Mouse (Mus musculus): Measurements from ENCODE around the gene Eid3. TPM values are rescaled to one million over a fixed set of nuclear protein-coding genes. Genes with fewer than 3 reads are reported as not detected.

Eid3 gene
- total RNA-seq, 4 experiments from 2014 or later = 0.40 to 1.9 (median 0.58) TPM

GRCm38 (mm10) chr10:82860929-82861315, 5.5 kb upstream of the Eid3 start:
- DNase-seq (ENCODE audit: low spot score) = no peak

DNA sequence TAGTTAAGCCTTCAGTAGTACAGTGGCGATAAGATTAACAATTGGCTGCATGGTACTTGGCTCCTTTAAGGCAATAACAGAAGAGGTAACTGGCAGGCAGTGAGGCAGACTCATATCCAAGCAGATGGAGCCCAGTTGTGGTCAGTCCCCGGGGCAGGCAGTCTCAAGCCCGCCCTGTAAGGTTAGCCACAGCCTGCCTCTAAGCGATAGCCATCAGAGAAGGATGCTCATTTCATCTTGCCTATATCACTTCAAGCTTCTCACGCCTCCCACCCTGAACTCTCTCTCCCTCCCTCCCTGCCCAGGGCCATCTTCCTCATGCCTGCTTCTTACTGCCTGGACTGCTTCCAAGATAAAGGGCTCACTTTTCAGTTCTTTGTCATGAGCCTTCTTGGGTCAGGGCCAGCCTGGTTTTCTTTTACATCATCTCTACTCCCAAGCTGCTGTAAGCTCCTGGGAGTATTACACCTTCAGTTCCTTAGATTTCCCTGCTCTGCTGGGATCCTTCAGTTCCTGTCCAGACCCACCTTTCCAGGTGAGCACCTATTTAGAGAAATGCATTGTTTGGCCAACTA, 3.2 kb upstream of the Eid3 start:
- DNase-seq (ENCODE audit: low spot score) = no peak

GRCm38 (mm10) chr10:82863827-82864226, 2.6 kb upstream of the Eid3 start:
- no peak for DNase-seq (ENCODE audit: low spot score)

GRCm38 (mm10) chr10:82866832-82867231, 406 bp downstream of the Eid3 start:
- DNase-seq (ENCODE audit: low spot score) = no peak

DNA sequence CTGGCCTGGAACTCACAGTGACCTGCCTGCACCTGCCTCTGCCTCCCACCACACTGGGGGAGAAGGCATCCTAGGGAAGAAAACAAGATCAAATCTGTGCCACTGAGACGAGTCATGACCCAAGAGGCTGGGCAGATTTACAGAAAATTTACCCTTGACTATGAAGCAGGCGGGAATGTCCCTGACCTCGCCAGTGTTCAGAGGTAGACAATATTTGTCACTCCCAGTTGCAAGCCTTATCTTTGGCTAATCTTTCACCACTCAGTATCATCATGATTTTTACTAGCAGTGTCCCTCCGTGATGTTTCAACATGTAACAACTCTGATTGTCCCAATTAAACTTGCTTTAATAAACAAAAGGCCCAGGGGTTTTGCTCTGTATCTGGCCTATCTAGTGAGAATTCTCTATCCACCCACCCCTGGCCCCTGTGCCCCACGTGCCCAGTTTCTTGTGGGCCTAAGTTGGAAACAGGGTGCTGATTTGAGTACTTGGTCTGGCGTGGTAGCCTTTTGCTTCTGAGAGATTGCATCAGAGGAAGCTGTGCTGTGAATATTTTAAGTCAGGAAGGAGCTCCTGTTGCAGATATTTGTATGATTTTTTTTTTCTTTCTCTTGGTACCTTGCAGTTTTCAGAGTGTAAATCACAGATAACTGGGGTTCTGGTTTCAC, 2.1 kb downstream of the Eid3 start:
- DNase-seq (ENCODE audit: low spot score) = no peak

DNA sequence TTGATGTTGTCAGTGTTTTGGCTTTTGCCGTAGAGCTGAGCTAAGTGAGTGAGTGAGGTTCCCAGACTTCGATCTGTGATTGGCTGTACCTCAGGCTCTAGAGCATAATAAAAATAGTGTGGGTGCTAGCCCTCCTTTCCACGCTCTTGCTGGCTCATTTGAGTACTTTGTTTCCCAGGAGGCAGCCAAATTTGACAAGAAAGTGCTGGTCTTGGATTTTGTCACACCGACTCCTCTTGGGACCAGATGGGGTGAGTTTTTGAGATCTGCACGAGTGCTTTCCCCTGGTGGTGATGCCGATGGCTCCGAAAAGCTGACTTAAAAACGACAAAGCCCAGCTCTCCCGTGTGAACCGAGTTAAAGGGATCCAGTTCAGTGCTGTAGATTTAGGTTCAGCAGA, 9.0 kb downstream of the Eid3 start:
- DNase-seq (ENCODE audit: low spot score) = no peak

- DNase-seq (ENCODE audit: low spot score) = no peak
These were observed 9.8 kb downstream of the Eid3 start for GRCm38 (mm10) chr10:82876076-82876796.

DNA sequence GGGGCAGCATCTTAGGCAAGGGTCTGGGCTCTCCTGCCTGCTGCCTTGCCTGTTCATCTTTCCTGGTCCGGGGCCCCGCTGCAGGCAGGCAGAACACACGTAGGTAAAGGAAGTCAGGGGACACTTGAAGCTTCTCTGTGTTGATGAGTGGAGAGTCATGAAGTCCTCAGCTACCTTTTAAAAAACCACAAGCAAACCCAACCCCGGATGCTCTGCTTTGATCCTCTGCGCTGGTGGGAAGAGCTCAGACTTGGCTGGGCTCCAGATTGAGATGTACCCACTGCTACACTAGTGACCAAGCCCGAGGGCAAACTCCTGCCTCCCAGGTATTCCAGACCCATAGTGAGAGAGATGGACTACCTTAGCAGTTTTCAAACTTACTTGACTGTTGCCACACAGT, 20.9 kb downstream of the Eid3 start:
- DNase-seq (ENCODE audit: low spot score) = no peak

- no peak for DNase-seq (ENCODE audit: low spot score)
These were observed 22.1 kb downstream of the Eid3 start for GRCm38 (mm10) chr10:82888576-82888975.

DNA sequence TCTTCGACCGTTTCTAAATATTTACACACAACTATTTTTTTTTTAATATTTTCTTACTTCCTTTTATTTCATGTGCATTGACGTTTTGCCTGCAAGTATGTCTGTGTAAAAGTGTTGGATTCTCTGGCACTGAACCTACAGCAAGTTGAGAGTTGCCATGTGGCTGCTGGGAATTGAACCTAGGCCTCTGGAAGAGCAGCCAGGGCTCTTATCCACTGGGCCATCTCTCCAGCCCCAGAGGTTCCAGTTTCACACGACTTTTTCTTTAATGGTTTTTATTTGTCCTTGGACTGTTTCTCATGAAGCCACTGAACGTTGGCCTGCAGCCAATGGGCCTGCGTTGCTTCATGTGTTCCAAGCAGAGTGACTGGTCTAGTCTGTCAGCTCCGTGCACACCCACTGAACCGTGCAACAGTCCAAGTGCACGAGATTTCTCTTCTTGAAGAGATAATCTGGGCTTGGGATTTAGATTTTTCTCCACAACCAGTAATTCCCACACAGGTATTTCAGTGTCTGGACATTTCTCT, 23.1 kb downstream of the Eid3 start:
- DNase-seq (ENCODE audit: low spot score) = peak; percentile 57

- DNase-seq (ENCODE audit: low spot score) = no peak
These were observed 24.5 kb downstream of the Eid3 start for GRCm38 (mm10) chr10:82890936-82891335.

GRCm38 (mm10) chr10:82891427-82891826, 25.0 kb downstream of the Eid3 start:
- DNase-seq (ENCODE audit: low spot score) = no peak

- no peak for DNase-seq (ENCODE audit: low spot score)
These were observed 26.1 kb downstream of the Eid3 start for GRCm38 (mm10) chr10:82892442-82893055.

- DNase-seq (ENCODE audit: low spot score) = no peak
These were observed 27.6 kb downstream of the Eid3 start for GRCm38 (mm10) chr10:82893872-82894650.

- no peak for DNase-seq (ENCODE audit: low spot score)
These were observed 31.5 kb downstream of the Eid3 start for GRCm38 (mm10) chr10:82897936-82898335.

DNA sequence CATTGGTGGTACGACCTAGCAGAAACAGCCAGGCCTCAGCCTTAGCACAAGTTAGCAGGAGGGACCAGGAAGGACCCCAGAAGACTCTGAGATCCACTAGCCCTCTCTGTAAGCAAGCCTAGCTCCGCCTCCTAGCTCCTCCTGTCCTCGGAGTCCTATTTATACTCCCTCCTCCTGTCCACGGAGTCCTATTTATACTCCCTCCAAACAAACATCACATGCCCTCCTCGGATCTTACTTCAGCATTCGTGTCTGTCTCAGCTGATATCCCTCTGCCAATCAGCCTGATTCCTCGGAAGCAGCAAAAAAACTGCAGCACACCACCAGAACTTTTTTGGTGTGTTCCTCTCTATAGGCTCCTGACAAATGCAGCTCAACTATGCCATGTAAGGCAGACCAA, 32.5 kb downstream of the Eid3 start:
- peak; percentile 6 for DNase-seq (ENCODE audit: low spot score)

GRCm38 (mm10) chr10:82899810-82900421, 33.5 kb downstream of the Eid3 start:
- DNase-seq (ENCODE audit: low spot score) = no peak

GRCm38 (mm10) chr10:82900546-82900945, 34.1 kb downstream of the Eid3 start:
- DNase-seq (ENCODE audit: low spot score) = no peak

- DNase-seq (ENCODE audit: low spot score) = peak; percentile 82
These were observed 35.0 kb downstream of the Eid3 start for GRCm38 (mm10) chr10:82901436-82901835.

DNA sequence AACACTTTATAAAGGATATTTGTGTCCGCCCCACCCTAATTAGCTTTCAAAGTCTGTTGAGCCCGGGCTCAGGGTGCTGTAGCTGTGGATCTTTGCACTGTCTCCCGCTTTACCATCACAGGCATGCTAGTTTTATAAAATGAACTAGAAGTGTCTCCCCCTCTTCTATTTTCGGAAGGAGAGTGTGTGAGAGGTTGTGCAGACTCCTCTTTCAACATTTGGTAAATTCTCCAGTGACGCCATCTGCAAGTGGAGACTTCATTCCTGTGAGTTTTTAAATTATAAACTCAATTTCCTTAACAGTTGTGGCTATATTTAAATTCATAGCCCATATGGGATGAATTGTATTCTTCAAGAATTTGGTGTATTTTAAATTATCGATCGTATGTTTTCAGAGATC, 42.1 kb downstream of the Eid3 start:
- no peak for DNase-seq (ENCODE audit: low spot score)

DNA sequence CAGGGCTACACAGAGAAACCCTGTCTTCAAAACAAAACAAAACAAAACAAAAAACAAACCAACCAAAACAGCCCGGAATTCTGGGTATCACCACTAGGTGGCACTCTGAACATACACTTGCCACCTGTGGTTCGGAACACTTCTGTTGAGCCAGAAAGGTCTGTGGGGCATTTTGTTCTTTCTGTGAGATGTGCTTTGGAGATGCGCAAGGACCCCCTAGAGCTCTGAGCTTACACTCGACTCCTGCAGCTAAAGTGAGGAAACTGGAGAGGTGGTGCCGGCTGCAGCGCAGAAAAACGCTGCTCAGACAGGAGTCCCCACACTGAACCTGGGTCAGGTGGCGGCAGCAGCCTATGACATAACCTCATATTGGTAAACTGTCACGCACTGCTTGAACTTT, 43.0 kb downstream of the Eid3 start:
- DNase-seq (ENCODE audit: low spot score) = peak; percentile 63
